Mouse (Mus musculus): ENCODE data around the gene Syngr2.
"Not testable (repeated sequence)": the region's sequence is repeated elsewhere in the genome, so short reads cannot be mapped to it uniquely, and the experiment has no call there.

The Syngr2 gene

GRCm38 (mm10) chr11:117810401-117811046, 1.1 kb downstream of the Syngr2 start:
- DNase-seq (ENCODE audit: low spot score in 2 of 2): peak; percentile 79 to 91

GRCm38 (mm10) chr11:117813867-117814266, 4.4 kb downstream of the Syngr2 start:
- no peak for DNase-seq (ENCODE audit: low spot score in 2 of 2)

GRCm38 (mm10) chr11:117814704-117815366, 5.4 kb downstream of the Syngr2 start:
- no peak for DNase-seq (ENCODE audit: low spot score in 2 of 2)

- not testable (repeated sequence) for DNase-seq (ENCODE audit: low spot score in 2 of 2)
These were observed 6.4 kb downstream of the Syngr2 start for GRCm38 (mm10) chr11:117815850-117816249.

GRCm38 (mm10) chr11:117816389-117816996, 7.0 kb downstream of the Syngr2 start:
- DNase-seq (ENCODE audit: low spot score in 2 of 2): no peak

- DNase-seq (ENCODE audit: low spot score in 2 of 2): no peak
These were observed 9.6 kb downstream of the Syngr2 start for GRCm38 (mm10) chr11:117819095-117819494.

GRCm38 (mm10) chr11:117820173-117820572, 10.7 kb downstream of the Syngr2 start:
- no peak for DNase-seq (ENCODE audit: low spot score in 2 of 2)

GRCm38 (mm10) chr11:117821868-117822267, 12.4 kb downstream of the Syngr2 start:
- DNase-seq (ENCODE audit: low spot score in 2 of 2): no peak

GRCm38 (mm10) chr11:117822728-117823241, 13.3 kb downstream of the Syngr2 start:
- DNase-seq (ENCODE audit: low spot score in 2 of 2): no peak

GRCm38 (mm10) chr11:117823411-117823810, 13.9 kb downstream of the Syngr2 start:
- DNase-seq (ENCODE audit: low spot score in 2 of 2): no peak

- peak; percentile 81 to 89 for DNase-seq (ENCODE audit: low spot score in 2 of 2)
These were observed 14.8 kb downstream of the Syngr2 start for GRCm38 (mm10) chr11:117824060-117824969.

GRCm38 (mm10) chr11:117825333-117826101, 16.0 kb downstream of the Syngr2 start, which contains the start of the genes Afmid and Tk1:
Afmid (plus strand) TSS chr11:117825924.
Tk1 (minus strand) TSS chr11:117826092.
- peak; percentile 72 to 84 for DNase-seq (ENCODE audit: low spot score in 2 of 2)

- no peak for DNase-seq (ENCODE audit: low spot score in 2 of 2)
These were observed 16.7 kb downstream of the Syngr2 start for GRCm38 (mm10) chr11:117826164-117826563.

GRCm38 (mm10) chr11:117826916-117827315, 17.4 kb downstream of the Syngr2 start:
- peak in 1 of 2 experiments; percentile 49 for DNase-seq (ENCODE audit: low spot score in 2 of 2)

GRCm38 (mm10) chr11:117827386-117827785, 17.9 kb downstream of the Syngr2 start:
- DNase-seq (ENCODE audit: low spot score in 2 of 2): peak in 1 of 2 experiments; percentile 33

- DNase-seq (ENCODE audit: low spot score in 2 of 2): peak; percentile 80 to 91
These were observed 18.9 kb downstream of the Syngr2 start for GRCm38 (mm10) chr11:117828149-117828887.

- DNase-seq (ENCODE audit: low spot score in 2 of 2): peak; percentile 59 to 67
These were observed 19.6 kb downstream of the Syngr2 start for GRCm38 (mm10) chr11:117828888-117829604.

- peak in 1 of 2 experiments; percentile 59 for DNase-seq (ENCODE audit: low spot score in 2 of 2)
These were observed 20.3 kb downstream of the Syngr2 start for GRCm38 (mm10) chr11:117829671-117830215.

GRCm38 (mm10) chr11:117830401-117830800, 20.9 kb downstream of the Syngr2 start:
- DNase-seq (ENCODE audit: low spot score in 2 of 2): peak; percentile 69 to 84
